Mouse (Mus musculus): ENCODE data around the gene Samd3. TPM values are rescaled to one million over a fixed set of nuclear protein-coding genes. Genes with fewer than 3 reads are reported as not detected.

Samd3 gene
- polyA plus RNA-seq, 1 experiment from 2014 or later, result not detected

DNA sequence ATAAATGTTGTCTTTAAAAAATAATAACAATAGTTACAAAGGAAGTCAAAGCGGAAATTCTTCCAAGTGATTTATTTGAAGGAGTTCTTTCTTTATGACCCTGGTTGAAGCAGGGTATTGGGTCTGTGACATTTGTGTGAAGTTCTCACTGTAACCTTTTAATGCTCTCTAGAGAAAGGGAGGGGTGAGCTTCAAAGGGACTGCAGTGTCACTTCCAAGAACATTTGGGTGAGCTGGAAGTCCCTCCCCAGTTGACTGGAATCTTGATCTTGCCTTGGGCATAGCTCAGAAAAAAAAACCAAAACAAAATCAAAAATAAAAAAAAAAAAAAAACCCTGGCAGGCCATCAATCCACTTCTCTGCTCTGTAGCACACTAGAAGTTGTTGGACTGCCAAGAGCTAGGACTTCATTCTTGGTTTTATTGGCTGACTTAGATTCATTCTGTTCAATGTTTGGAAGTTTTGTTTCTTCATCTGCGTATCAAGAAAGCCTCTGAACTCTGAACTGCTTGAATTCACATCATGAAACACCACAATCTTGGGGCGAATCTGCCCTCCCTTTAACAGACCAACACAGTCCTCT lies 2.7 kb downstream of the Samd3 start:
- Histone ChIP-seq H3K4me1 (ENCODE audit: control insufficient read depth, insufficient read depth, low read length) (no peaks in the 10 kb centered on the region), H3K9ac (ENCODE audit: low read depth, low read length) (no peak overlapping the region), H3K27me3 (ENCODE audit: control insufficient read depth, insufficient read depth, low read length) (no peaks in the 10 kb centered on the region), H3K27ac (ENCODE audit: low read depth, low read length) (no peak overlapping the region), H3K4me3 (ENCODE audit: low read depth, low read length) (no peak overlapping the region), H3K36me3 (ENCODE audit: control insufficient read depth, insufficient read depth, low read length) (no peaks in the 10 kb centered on the region), H3K4me2 (no peak overlapping the region), H3K9me3 (replicated peaks; ENCODE audit: control insufficient read depth, low read length) (no peaks in the 10 kb centered on the region)
- ATAC-seq (replicated peaks; ENCODE audit: insufficient number of reproducible peaks, low FRiP score, low TSS enrichment), result no peak
- 75% methylated on average over 3 of the region's 3 CpGs for WGBS (ENCODE audit: insufficient replicate concordance)

DNA sequence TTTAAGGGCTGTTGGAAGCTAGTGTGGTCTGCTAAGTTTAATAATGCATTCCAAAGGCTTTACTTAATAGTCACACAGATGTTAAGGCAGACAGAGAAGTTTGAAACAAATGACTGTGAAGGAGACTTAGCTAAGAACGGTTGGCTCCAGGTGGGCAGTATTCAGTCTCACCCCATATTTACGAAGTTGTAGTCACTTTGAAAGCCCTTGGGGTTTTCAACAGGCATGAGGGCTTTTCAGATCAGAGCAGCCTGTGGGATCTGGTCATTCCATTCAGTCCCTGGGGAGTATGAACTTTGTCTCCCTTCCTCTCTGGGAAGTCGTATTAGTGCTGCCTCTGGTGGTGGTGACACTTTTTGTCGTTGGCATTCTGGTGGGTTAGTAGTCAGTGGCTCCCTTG lies 9.1 kb downstream of the Samd3 start:
- no peaks in the 10 kb centered on the region for H3K36me3 ChIP-seq (ENCODE audit: control insufficient read depth, insufficient read depth, low read length)
- no peak overlapping the region for H3K27ac ChIP-seq (ENCODE audit: low read depth, low read length)
- no peak for ATAC-seq (replicated peaks; ENCODE audit: insufficient number of reproducible peaks, low FRiP score, low TSS enrichment)
- H3K9ac ChIP-seq (ENCODE audit: low read depth, low read length), result no peak overlapping the region
- H3K9me3 ChIP-seq (replicated peaks; ENCODE audit: control insufficient read depth, low read length), result no peaks in the 10 kb centered on the region
- 34% methylated on average over 4 of the region's 4 CpGs for WGBS (ENCODE audit: insufficient replicate concordance)
- no peak overlapping the region for H3K4me3 ChIP-seq (ENCODE audit: low read depth, low read length)
- H3K27me3 ChIP-seq (ENCODE audit: control insufficient read depth, insufficient read depth, low read length), result no peaks in the 10 kb centered on the region
- no peaks in the 10 kb centered on the region for H3K4me1 ChIP-seq (ENCODE audit: control insufficient read depth, insufficient read depth, low read length)
- H3K4me2 ChIP-seq, result no peak overlapping the region

DNA sequence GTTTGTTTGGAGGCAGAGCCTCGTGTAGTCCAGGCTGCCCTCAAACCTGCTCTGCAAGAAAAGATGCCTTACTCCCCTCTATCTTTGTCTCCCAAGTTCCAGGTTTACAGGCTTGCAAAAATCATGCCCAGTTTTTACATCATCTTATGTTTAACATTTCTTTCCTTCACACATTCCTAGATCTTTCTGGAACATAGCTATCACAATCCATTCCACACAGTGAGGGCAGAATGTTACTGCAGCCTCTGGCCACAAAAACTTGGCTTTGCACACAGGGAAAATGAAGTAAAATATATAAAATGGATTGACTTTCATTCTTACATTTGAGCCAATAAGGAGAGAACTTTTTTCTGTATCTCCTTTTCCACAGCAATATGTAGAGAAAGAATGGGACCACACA lies 9.6 kb downstream of the Samd3 start:
- Histone ChIP-seq H3K4me1 (ENCODE audit: control insufficient read depth, insufficient read depth, low read length) (no peaks in the 10 kb centered on the region), H3K27me3 (ENCODE audit: control insufficient read depth, insufficient read depth, low read length) (no peaks in the 10 kb centered on the region), H3K4me2 (no peak overlapping the region), H3K9ac (ENCODE audit: low read depth, low read length) (no peak overlapping the region), H3K4me3 (ENCODE audit: low read depth, low read length) (no peak overlapping the region), H3K36me3 (ENCODE audit: control insufficient read depth, insufficient read depth, low read length) (no peaks in the 10 kb centered on the region), H3K9me3 (replicated peaks; ENCODE audit: control insufficient read depth, low read length) (no peaks in the 10 kb centered on the region), H3K27ac (ENCODE audit: low read depth, low read length) (no peak overlapping the region)
- no peak for ATAC-seq (replicated peaks; ENCODE audit: insufficient number of reproducible peaks, low FRiP score, low TSS enrichment)
- 62% methylated on average over 1 of the region's 1 CpGs for WGBS (ENCODE audit: insufficient replicate concordance)

DNA sequence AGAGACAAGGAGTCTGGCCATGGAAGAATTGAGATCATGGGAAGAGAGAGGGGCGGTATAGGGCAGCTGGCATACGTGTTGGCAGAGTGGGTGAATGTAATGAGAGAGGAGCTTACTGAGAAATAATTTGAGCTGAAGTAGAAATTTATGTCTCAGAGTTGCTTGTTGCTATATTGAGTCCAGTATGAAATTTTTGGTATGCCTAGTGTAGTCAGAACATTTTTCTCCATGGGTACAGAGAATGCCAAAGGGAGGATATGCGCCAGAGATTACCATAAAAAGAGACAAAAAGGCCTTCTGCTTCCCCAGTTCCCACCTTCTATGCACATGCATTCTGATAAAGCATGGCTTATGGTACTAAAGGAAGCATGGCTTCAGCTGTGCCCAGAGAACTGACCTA lies 13.7 kb downstream of the Samd3 start:
- Histone ChIP-seq H3K4me3 (ENCODE audit: low read depth, low read length) (no peak overlapping the region), H3K9me3 (replicated peaks; ENCODE audit: control insufficient read depth, low read length) (no peaks in the 10 kb centered on the region), H3K36me3 (ENCODE audit: control insufficient read depth, insufficient read depth, low read length) (no peaks in the 10 kb centered on the region), H3K27me3 (ENCODE audit: control insufficient read depth, insufficient read depth, low read length) (no peaks in the 10 kb centered on the region), H3K4me1 (ENCODE audit: control insufficient read depth, insufficient read depth, low read length) (no peaks in the 10 kb centered on the region), H3K27ac (ENCODE audit: low read depth, low read length) (no peak overlapping the region), H3K9ac (ENCODE audit: low read depth, low read length) (no peak overlapping the region), H3K4me2 (no peak overlapping the region)
- ATAC-seq (replicated peaks; ENCODE audit: insufficient number of reproducible peaks, low FRiP score, low TSS enrichment), result no peak
- WGBS (ENCODE audit: insufficient replicate concordance), result 78% methylated on average over 3 of the region's 3 CpGs

DNA sequence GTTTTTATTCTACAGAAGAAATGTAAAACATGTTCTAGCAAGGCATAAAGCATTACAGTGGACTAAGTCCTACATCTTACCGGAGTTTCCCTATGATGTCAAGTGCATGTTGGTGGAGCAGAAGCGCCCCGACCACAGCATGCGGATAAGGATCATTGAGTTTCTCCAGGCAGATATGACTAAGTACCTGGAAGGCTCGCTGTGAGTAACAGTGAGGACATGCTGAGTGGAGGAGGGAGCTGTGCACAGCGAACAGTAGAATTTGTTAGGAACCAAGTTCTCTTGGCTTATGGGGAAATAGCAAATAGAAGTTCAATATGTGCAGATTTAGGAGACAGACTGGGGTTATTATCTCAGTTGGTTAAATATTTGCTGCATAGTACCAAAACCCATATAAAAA lies 15.0 kb downstream of the Samd3 start:
- H3K9me3 ChIP-seq (replicated peaks; ENCODE audit: control insufficient read depth, low read length), result no peaks in the 10 kb centered on the region
- no peaks in the 10 kb centered on the region for H3K4me1 ChIP-seq (ENCODE audit: control insufficient read depth, insufficient read depth, low read length)
- no peak overlapping the region for H3K4me3 ChIP-seq (ENCODE audit: low read depth, low read length)
- no peak overlapping the region for H3K4me2 ChIP-seq
- H3K9ac ChIP-seq (ENCODE audit: low read depth, low read length), result no peak overlapping the region
- 82% methylated on average over 6 of the region's 6 CpGs for WGBS (ENCODE audit: insufficient replicate concordance)
- H3K27me3 ChIP-seq (ENCODE audit: control insufficient read depth, insufficient read depth, low read length), result no peaks in the 10 kb centered on the region
- no peaks in the 10 kb centered on the region for H3K36me3 ChIP-seq (ENCODE audit: control insufficient read depth, insufficient read depth, low read length)
- no peak for ATAC-seq (replicated peaks; ENCODE audit: insufficient number of reproducible peaks, low FRiP score, low TSS enrichment)
- no peak overlapping the region for H3K27ac ChIP-seq (ENCODE audit: low read depth, low read length)

DNA sequence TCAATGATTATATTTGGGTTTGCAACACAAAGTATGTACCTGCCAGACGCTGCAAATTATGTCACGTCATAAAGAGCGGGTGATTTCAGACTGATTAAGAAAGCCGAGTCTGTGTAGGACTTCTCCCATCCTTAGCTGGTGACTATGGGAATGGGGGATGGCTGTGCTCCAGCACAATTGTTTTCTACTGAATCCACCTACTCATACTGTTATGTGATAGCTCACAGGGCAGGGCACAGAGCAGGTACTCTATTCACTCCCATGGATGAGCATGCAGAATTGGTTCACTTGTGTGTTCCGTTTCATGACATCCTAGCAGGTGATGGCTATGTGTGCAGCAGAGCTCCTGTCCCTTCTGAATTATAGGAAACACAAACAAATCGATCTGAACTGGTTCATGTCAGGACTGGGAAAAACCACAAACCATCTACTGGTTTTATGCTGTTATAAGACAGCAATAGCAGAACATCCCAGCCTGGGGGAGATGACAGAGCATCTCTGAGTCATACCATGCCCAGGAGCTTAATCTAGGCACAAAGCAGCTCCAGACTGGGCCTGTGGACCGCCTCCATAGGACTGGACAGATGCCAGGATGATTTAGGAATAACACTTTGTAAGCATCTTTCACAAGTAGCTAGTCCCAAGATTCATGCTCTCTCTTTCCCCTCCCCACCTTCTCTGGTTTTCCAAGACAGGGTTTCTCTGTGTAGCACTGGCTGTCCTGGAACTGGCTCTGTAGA lies 20.1 kb downstream of the Samd3 start:
- 77% methylated on average over 7 of the region's 7 CpGs for WGBS (ENCODE audit: insufficient replicate concordance)

DNA sequence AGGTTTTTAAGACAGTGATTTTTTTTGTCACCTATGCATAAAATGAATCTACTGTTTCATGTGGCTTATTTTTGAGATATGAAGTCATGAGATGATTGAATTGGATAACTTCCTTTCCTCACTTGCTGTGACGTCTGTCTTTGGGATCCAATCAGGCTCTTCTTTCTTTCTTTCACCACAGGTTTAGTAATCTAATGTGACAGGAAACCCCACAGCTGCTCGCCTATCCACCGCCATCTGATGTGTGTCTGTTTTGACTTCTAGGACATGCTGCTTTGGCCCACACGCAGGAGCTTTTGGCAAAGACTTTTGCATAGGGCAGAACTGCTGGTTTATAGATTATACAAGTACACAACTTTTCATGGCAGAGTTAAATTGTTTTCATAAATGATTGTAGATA lies 30.4 kb downstream of the Samd3 start:
- Histone ChIP-seq H3K27ac (ENCODE audit: low read depth, low read length) (no peak overlapping the region), H3K9ac (ENCODE audit: low read depth, low read length) (no peak overlapping the region), H3K4me3 (ENCODE audit: low read depth, low read length) (no peak overlapping the region), H3K36me3 (ENCODE audit: control insufficient read depth, insufficient read depth, low read length) (no peaks in the 10 kb centered on the region), H3K4me1 (ENCODE audit: control insufficient read depth, insufficient read depth, low read length) (no peaks in the 10 kb centered on the region), H3K9me3 (replicated peaks; ENCODE audit: control insufficient read depth, low read length) (no peaks in the 10 kb centered on the region), H3K4me2 (no peak overlapping the region), H3K27me3 (ENCODE audit: control insufficient read depth, insufficient read depth, low read length) (no peaks in the 10 kb centered on the region)
- 55% methylated on average over 4 of the region's 4 CpGs for WGBS (ENCODE audit: insufficient replicate concordance)
- no peak for ATAC-seq (replicated peaks; ENCODE audit: insufficient number of reproducible peaks, low FRiP score, low TSS enrichment)

More for the DNA sequence above, 20.1 kb downstream of the Samd3 start:
- Histone ChIP-seq H3K4me2 (no peak overlapping the region), H3K9ac (ENCODE audit: low read depth, low read length) (no peak overlapping the region), H3K27me3 (ENCODE audit: control insufficient read depth, insufficient read depth, low read length) (no peaks in the 10 kb centered on the region), H3K27ac (ENCODE audit: low read depth, low read length) (no peak overlapping the region), H3K4me3 (ENCODE audit: low read depth, low read length) (no peak overlapping the region), H3K36me3 (ENCODE audit: control insufficient read depth, insufficient read depth, low read length) (no peaks in the 10 kb centered on the region), H3K4me1 (ENCODE audit: control insufficient read depth, insufficient read depth, low read length) (no peaks in the 10 kb centered on the region), H3K9me3 (replicated peaks; ENCODE audit: control insufficient read depth, low read length) (no peaks in the 10 kb centered on the region)
- ATAC-seq (replicated peaks; ENCODE audit: insufficient number of reproducible peaks, low FRiP score, low TSS enrichment), result no peak

DNA sequence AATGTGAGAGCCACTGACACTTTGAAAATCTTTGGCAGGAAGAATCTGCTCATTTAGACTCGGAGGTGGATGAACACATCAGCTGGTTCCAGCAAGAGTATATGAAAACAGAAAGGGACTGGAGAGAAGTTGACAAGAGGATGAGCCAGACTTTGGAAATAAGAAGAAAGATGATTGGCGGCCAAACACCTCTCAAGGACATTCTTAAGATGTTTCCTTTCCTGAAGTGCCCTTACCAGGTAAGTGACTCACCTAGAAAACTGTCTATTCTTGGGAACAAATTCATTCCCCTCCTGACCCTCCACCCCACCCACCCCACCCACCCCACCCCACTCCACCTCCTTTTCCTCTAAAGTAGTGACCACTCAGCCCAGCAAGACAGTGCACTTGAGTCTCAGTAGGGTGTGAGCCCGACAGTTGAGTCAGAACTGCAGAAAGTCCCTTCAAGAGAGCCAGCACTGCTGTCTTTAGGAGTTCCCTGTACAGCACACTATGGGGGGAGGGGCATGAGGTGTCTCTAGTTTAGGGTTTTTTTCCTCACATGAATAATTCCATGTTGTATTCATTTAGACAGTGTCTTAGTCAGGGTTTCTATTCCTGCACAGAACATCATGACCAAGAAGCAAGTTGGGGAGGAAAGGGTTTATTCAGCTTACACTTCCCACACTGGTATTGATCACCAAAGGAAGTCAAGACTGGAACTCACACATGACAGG lies 34.4 kb downstream of the Samd3 start:
- WGBS (ENCODE audit: insufficient replicate concordance), result 81% methylated on average over 3 of the region's 3 CpGs
- Histone ChIP-seq H3K36me3 (ENCODE audit: control insufficient read depth, insufficient read depth, low read length) (no peaks in the 10 kb centered on the region), H3K4me3 (ENCODE audit: low read depth, low read length) (no peak overlapping the region), H3K4me1 (ENCODE audit: control insufficient read depth, insufficient read depth, low read length) (no peaks in the 10 kb centered on the region), H3K27me3 (ENCODE audit: control insufficient read depth, insufficient read depth, low read length) (no peaks in the 10 kb centered on the region), H3K4me2 (no peak overlapping the region), H3K9me3 (replicated peaks; ENCODE audit: control insufficient read depth, low read length) (no peaks in the 10 kb centered on the region), H3K9ac (ENCODE audit: low read depth, low read length) (no peak overlapping the region), H3K27ac (ENCODE audit: low read depth, low read length) (no peak overlapping the region)
- no peak for ATAC-seq (replicated peaks; ENCODE audit: insufficient number of reproducible peaks, low FRiP score, low TSS enrichment)

Data from heart, embryonic 11.5 days (tissue).